Mouse (Mus musculus) CH12.LX (cell line): ENCODE results near the gene Aldh2.
"Not testable (repeated sequence)": the region's sequence is repeated elsewhere in the genome, so short reads cannot be mapped to it uniquely, and the experiment has no call there.

ENCODE experiments used
- CTCF ChIP-seq, 2 experiments: IDR thresholded peaks in 1 of 2; conservative IDR thresholded peaks in 1 of 2; 2 replicates each; pipeline ENCODE4 v1.5.1; 2011 to 2012; ENCODE audit warnings: low read depth in 2 of 2, low read length in 2 of 2, improper control_type of control experiment in 1 of 2, inconsistent platforms in 1 of 2, mild to moderate bottlenecking in 1 of 2, moderate library complexity in 1 of 2
- E2F4 ChIP-seq: IDR thresholded peaks from 2 replicates; pipeline ENCODE4 v1.6.1; 2011; ENCODE audit warnings: low read depth, low read length, improper control_type of control experiment; ENCODE audit not compliant: insufficient replicate concordance
- NELFE ChIP-seq: IDR thresholded peaks from 2 replicates; pipeline ENCODE4 v1.6.1; 2011; ENCODE audit warnings: low read depth, low read length, improper control_type of control experiment

GRCm38 (mm10) chr5:121603815-121604214, 10.2 kb upstream of the Aldh2 start:
- TF ChIP-seq E2F4; CTCF (conservative IDR thresholded peaks at IDR 0.05 in 1 of 2, IDR thresholded peaks at IDR 0.05 in 1 of 2; ENCODE audit: low read depth in 2 of 2, low read length in 2 of 2); NELFE: not testable (repeated sequence)
